Comparison of ENCODE assay signal across 13 mouse cellular contexts in the genomic region with DNA sequence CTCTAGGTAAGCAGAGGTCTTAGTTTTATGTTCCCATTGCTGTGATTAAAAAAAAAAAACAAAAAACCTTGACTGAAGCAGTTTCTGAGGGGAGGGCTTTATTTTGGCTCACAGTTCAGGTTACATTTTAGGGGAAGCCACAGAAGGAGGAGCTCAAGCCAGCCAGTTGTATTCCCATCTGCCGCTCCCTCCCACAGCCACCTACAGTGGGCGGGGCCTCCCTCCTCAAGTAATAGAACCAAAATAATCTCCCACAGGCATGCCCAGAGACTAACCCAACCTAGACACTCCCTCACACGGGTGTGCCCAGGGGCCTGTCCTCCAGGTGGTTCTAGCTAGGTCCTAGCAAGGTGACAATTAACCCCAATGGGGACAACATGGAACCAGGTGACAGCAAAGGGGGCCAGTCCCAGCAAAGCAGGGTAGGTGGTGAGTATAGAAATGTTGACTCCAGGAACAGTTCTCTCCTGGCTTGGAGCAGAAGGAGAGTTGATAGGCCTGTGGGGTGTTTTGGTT. TPM values are rescaled to one million over a fixed set of nuclear protein-coding genes. Genes with fewer than 3 reads are reported as not detected.
"Had no signal": no experiment of that assay in that cellular context is flagged by ENCODE, and none has a peak within 500 bp of the region (broad histone marks: within the 10 kb centered on the region; RNA-seq: fewer than 3 reads in every experiment).

No protein-coding gene starts in this region.

- H3K4me3 ChIP-seq: limb, embryonic 13.5 days; neural tube, embryonic 13.5 days; stomach, embryonic 15.5 days had no signal

- H3K9ac ChIP-seq: limb, embryonic 13.5 days; liver, embryonic 14.5 days; neural tube, embryonic 13.5 days; stomach, embryonic 15.5 days had no signal

- H3K4me1 ChIP-seq: neural tube, embryonic 13.5 days; stomach, embryonic 15.5 days had no signal

- H3K36me3 ChIP-seq: limb, embryonic 13.5 days; neural tube, embryonic 13.5 days; stomach, embryonic 15.5 days had no signal

- DNase-seq: kidney, postnatal 10 days; left cerebral cortex, postnatal 4 days; lung, adult 18-20 months; lung, postnatal 36 days; midbrain, embryonic 14.5 days; retina, postnatal 1 day; thymus, postnatal 36 days had no signal

- H3K9me3 ChIP-seq: limb, embryonic 13.5 days; neural tube, embryonic 13.5 days; stomach, embryonic 15.5 days had no signal

- H3K27ac ChIP-seq: limb, embryonic 13.5 days; liver, embryonic 14.5 days; neural tube, embryonic 13.5 days; stomach, embryonic 15.5 days had no signal

- H3K4me2 ChIP-seq: limb, embryonic 13.5 days; neural tube, embryonic 13.5 days; stomach, embryonic 15.5 days had no signal

RNA-seq across cellular contexts. Expression of a gene that starts 12.3 kb away (rescaled TPM):
- polyA plus RNA-seq: kidney, embryonic 14.5 days; liver, adult 2 months; liver, embryonic 14.5 days; midbrain, embryonic 14.5 days had no signal
